Mouse (Mus musculus): ENCODE measurements around the gene Gm10309. TPM values are rescaled to one million over a fixed set of nuclear protein-coding genes. Genes with fewer than 3 reads are reported as not detected.
A peak's percentile ranks its signal among the peaks of the same experiment; 100 is the strongest.

The Gm10309 gene
- total RNA-seq (2014; fragmentation: Nextera tagmentation) = not detected in 2 replicates
- total RNA-seq (2017) = not detected in 2 replicates

- no peak for ATAC-seq (replicated peaks; ENCODE audit: low FRiP score, low TSS enrichment, poor library complexity, severe bottlenecking)
These were observed at the start of gene Gm10309 for GRCm38 (mm10) chr17:86505183-86505631. TSS of gene Gm10309 (minus strand) at chr17:86505232.

GRCm38 (mm10) chr17:86551995-86552394, 47.0 kb upstream of the Gm10309 start:
- no peak for ATAC-seq (replicated peaks; ENCODE audit: low FRiP score, low TSS enrichment, poor library complexity, severe bottlenecking)

DNA sequence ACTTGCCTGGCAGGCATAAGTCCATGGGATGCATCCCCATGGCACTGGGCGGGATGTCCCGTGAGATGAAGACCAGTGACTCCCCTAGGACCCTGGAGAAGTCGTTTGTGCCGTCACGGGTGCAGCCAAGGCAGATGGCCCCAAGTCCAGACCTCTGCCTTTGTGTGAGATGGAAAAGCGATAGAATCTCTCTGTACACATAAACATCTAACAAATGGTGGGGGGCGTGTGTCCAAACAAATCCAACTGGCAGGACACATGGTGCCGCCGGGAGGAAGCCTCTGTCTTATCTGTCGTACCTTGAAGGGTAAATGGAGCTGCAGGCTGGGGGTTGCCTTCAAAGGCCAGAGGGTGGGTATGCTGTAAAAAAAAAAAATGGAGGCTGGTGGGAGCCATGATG, 46.5 kb upstream of the Gm10309 start:
- ATAC-seq (replicated peaks; ENCODE audit: low FRiP score, low TSS enrichment, poor library complexity, severe bottlenecking) = no peak

GRCm38 (mm10) chr17:86549128-86549527, 44.1 kb upstream of the Gm10309 start:
- no peak for ATAC-seq (replicated peaks; ENCODE audit: low FRiP score, low TSS enrichment, poor library complexity, severe bottlenecking)

DNA sequence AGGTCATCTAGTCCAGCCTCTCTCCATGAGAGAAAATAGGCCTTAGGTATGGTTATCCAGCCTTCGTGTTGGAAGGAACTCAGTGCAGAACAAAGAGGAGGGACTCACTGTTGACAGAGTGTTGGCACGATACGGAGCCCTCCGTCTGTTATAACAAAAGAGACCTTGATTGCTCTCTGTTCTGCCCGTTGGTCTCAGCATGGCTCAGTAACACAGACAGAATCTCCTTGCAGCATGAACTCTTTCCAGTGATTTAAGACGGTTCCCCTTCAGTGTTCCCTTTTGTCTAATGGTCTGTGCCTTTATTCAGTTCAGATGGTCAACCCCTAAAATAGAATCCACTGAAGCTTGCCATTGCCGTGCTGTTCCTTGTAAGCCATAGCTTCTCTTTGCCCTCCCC, 41.5 kb upstream of the Gm10309 start:
- no peak for ATAC-seq (replicated peaks; ENCODE audit: low FRiP score, low TSS enrichment, poor library complexity, severe bottlenecking)

- ATAC-seq (replicated peaks; ENCODE audit: low FRiP score, low TSS enrichment, poor library complexity, severe bottlenecking) = no peak
These were observed 34.9 kb upstream of the Gm10309 start for GRCm38 (mm10) chr17:86539881-86540430.

GRCm38 (mm10) chr17:86535827-86536656, 31.0 kb upstream of the Gm10309 start:
- ATAC-seq (replicated peaks; ENCODE audit: low FRiP score, low TSS enrichment, poor library complexity, severe bottlenecking) = peak; percentile 85

DNA sequence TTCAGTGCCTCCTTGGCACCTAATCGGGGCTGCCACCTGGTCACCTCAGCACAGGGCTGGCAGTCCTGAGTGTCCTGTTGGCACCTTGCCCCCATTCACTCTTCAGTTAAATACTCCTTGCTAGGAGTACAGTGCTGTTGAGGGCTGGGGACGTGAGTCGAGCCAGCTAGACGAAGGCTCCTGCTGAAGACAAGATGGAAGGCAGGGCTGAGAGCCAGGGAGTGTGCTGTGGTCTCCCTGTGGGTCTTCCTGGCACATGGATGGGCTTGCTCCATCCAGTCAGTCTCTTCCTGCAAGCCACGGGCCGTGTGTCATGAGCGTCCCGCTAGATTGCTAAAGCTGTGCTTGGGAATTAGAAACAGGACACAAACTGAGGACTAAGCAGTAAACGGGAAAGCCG, 30.1 kb upstream of the Gm10309 start:
- no peak for ATAC-seq (replicated peaks; ENCODE audit: low FRiP score, low TSS enrichment, poor library complexity, severe bottlenecking)

- ATAC-seq (replicated peaks; ENCODE audit: low FRiP score, low TSS enrichment, poor library complexity, severe bottlenecking) = no peak
These were observed 28.5 kb upstream of the Gm10309 start for GRCm38 (mm10) chr17:86533549-86533851.

GRCm38 (mm10) chr17:86532783-86533548, 27.9 kb upstream of the Gm10309 start:
- ATAC-seq (replicated peaks; ENCODE audit: low FRiP score, low TSS enrichment, poor library complexity, severe bottlenecking) = no peak

- ATAC-seq (replicated peaks; ENCODE audit: low FRiP score, low TSS enrichment, poor library complexity, severe bottlenecking) = no peak
These were observed 26.2 kb upstream of the Gm10309 start for GRCm38 (mm10) chr17:86531231-86531630.

GRCm38 (mm10) chr17:86529411-86529810, 24.4 kb upstream of the Gm10309 start:
- ATAC-seq (replicated peaks; ENCODE audit: low FRiP score, low TSS enrichment, poor library complexity, severe bottlenecking) = no peak

GRCm38 (mm10) chr17:86529003-86529402, 24.0 kb upstream of the Gm10309 start:
- ATAC-seq (replicated peaks; ENCODE audit: low FRiP score, low TSS enrichment, poor library complexity, severe bottlenecking) = no peak

GRCm38 (mm10) chr17:86527298-86527697, 22.3 kb upstream of the Gm10309 start:
- ATAC-seq (replicated peaks; ENCODE audit: low FRiP score, low TSS enrichment, poor library complexity, severe bottlenecking) = no peak

DNA sequence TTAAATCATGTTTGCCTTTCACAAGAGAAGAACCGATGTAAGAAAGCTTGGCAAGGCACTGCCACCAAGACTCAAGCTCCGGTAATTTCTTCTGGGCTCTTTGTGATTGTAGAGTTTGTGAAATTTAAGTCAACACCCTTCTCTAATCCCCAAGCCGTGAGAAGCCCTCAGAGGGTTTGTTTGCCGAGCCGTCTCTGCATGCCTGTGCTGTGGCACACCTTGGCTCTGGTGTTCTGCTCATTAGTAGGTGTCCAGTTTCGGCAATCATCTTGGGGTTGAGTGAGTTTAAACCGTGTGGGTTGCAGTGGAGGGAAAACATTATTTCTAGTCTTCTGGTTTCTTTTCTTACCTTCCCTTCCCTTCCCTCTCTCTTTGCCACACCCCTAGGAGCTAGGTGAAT, 21.0 kb upstream of the Gm10309 start:
- ATAC-seq (replicated peaks; ENCODE audit: low FRiP score, low TSS enrichment, poor library complexity, severe bottlenecking) = no peak

- no peak for ATAC-seq (replicated peaks; ENCODE audit: low FRiP score, low TSS enrichment, poor library complexity, severe bottlenecking)
These were observed 20.0 kb upstream of the Gm10309 start for GRCm38 (mm10) chr17:86525075-86525474.

GRCm38 (mm10) chr17:86523843-86524242, 18.8 kb upstream of the Gm10309 start:
- ATAC-seq (replicated peaks; ENCODE audit: low FRiP score, low TSS enrichment, poor library complexity, severe bottlenecking) = no peak

DNA sequence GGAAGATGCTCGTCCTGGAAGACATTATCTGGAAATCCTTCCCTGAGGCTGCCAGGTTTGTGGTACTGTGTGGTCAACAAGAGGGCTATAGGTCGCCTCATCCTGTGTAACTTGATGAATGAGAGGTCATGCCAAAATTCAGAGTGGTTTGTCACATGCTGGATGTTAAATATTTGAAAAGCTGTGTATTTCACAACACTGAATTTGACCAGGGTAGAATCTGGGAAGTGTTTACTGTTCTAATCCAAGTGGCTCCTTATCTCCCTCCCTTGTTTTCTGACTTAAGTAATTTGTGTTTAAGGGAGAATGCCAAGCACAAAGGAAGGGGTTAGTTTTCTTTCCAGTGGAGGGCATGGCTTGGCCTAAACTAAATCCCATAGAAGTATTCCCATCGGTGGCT, 18.3 kb upstream of the Gm10309 start:
- ATAC-seq (replicated peaks; ENCODE audit: low FRiP score, low TSS enrichment, poor library complexity, severe bottlenecking) = no peak

DNA sequence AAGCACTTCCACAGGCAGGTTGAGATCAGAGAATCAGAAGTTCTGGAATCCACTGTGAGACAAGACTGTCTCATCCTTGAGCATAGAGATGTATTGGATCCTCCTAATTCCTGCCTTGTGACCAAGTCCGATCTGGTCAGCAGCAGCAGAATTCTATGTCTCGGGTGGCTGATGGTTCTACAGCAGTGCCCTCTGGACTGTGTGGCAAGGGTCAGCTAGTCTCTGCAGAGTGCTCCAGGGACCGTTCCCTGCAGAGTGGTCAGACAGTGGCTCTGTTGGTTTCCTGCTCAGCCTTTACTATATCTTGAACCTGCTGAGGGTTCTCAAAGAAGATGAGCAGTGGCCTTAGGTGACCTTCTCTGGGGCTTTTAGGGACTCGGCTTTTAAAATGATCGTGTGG, 17.6 kb upstream of the Gm10309 start:
- ATAC-seq (replicated peaks; ENCODE audit: low FRiP score, low TSS enrichment, poor library complexity, severe bottlenecking) = no peak

- ATAC-seq (replicated peaks; ENCODE audit: low FRiP score, low TSS enrichment, poor library complexity, severe bottlenecking) = no peak
These were observed 16.2 kb upstream of the Gm10309 start for GRCm38 (mm10) chr17:86521252-86521651.
